Mouse (Mus musculus) embryo, embryonic 11 days (tissue): ENCODE data around the gene Ccdc93.

Source experiments
- DNase-seq: peaks from one replicate; pipeline ENCODE4 v3.0.0-alpha.2; 2015

The Ccdc93 gene

GRCm38 (mm10) chr1:121430938-121431928 lies at the start of gene Ccdc93:
TSS of gene Ccdc93 (plus strand) at chr1:121431049.
- peak; percentile 95 for DNase-seq

- DNase-seq = no peak
These were observed 49.3 kb upstream of the Ccdc93 start for GRCm38 (mm10) chr1:121381562-121381961.

DNA sequence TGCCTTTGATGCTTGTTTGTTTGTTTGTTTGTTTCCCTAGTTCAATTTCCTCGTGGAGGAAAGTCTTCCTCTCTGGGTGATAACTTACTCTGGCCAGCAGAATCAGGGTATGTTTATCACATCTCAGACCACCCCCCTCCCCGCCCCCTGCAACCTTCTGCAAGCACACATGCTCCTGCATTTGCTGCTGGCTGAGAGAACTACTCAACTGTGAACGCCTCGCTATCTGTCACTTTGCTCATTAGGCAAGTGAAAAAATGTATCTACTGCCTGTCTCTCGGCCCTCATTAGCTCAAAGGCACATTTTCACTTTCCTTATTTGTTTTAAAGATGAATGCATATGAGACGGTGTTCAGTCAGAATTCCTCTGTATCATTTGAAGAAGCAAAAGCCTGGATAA lies 42.5 kb upstream of the Ccdc93 start:
- no peak for DNase-seq

DNA sequence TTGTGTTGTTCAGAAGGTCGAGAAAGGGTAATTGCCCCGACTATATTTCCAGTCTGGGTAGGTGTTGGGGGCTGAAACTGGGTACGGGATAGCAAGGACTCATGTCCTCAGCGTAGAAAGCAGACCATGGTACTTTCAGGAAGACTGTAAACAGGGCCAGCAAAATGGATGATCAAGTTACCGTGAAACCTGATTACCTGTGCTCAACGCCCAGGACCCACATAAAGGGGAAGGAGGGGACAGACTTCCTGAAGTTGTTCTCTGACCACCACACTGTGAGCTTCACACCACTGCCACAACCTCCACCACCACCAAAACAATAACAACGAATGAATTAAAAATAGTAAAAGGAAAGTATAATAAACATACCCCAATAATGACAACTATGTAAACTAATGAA lies 42.1 kb upstream of the Ccdc93 start:
- no peak for DNase-seq

DNA sequence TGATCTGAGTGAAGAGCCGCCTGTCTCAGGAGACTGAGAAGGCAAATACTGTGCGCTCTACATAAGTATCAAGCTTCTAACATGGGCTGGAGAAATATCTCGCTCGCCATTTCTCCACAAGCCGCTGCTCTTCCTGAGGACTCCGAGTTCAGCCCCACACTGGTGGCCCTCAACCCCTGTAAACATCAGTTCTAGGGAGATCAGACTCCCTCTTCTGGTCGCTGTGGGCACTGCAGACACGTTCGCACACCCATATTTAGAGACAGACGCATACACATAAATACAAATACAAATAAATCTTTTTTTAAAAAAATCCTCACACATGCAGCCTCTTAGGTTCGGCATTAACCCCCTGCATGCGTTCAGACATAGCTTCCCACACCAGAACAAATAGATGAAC lies 41.3 kb upstream of the Ccdc93 start:
- no peak for DNase-seq

DNA sequence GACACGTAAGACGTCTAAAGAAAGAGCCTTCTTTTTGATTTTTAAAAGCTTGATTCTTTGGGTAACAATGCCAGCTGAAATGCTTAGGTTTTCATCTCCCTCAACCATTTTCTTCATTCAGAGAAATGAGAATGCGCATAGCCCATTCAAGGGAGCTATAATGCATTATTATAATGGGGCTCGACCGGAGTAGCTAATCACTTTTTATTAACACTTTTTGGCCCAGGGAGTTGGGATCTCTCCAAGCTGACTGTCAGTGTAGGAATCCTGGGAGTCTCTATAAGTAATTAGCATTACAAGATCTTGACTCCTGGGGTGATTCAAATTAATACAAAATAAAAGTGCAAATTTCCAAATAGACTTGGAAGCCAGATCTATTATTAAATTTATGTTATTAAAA lies 40.8 kb upstream of the Ccdc93 start:
- DNase-seq = no peak

- no peak for DNase-seq
These were observed 40.4 kb upstream of the Ccdc93 start for GRCm38 (mm10) chr1:121390421-121390820.

GRCm38 (mm10) chr1:121390855-121391254 lies 40.0 kb upstream of the Ccdc93 start:
- no peak for DNase-seq

GRCm38 (mm10) chr1:121393117-121393516 lies 37.7 kb upstream of the Ccdc93 start:
- no peak for DNase-seq

DNA sequence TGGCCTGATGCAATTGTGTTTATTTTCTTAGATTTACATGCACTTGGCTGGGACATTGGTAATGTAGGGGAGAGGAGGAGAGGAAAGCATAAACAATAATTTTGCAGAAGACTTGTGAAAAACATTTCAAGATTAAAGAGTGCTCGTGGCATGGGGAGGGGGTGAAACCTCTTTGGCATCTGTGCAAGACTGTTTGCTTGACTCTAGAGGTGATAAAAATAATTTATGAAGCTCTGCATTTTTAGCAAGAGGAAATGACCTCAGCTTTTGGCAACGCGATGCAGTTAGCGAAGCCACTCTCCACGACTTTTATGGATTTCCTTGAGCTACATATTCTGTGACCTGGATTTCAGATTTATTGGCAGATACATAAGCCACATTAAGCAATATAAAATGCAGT lies 36.1 kb upstream of the Ccdc93 start:
- peak; percentile 26 for DNase-seq

DNA sequence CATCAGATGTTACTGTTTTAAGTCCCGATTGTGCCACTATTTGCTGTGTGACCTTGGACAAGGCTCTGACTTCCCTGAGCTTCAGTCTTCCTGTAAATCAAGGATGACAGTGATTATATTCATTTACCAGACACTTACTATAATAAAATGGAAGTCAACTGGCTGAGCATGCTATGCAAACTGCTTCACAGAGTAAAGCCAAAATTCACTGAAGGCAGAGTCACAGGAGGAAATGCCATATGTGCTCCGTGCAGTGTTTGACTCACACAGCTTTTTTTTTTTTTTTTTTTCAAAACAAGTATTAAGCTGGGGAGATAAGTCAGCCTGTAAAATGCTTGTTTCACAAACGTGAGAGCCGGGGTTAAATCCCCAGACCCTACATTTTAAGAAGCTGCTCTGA lies 34.3 kb upstream of the Ccdc93 start:
- no peak for DNase-seq

DNA sequence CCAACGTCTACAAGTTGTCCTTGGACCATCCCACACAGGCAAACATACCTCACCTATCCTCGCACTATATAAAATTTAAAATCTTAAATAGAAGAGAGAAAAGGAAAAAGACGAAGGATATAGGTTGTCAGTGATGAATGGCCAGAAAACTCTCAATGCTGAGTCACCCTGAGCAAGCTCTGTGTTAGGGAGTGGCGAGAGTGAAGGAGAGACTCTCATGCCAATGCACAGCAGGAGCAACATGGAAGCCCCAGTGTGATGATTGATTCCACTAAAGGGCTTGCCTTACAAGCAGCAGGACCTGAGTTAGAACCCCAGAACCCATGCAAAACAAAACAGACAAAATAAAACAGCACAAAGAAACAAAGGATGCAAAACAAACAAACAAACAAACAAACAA lies 32.6 kb upstream of the Ccdc93 start:
- DNase-seq = no peak

- peak; percentile 22 for DNase-seq
These were observed 31.6 kb upstream of the Ccdc93 start for GRCm38 (mm10) chr1:121398986-121399881.

DNA sequence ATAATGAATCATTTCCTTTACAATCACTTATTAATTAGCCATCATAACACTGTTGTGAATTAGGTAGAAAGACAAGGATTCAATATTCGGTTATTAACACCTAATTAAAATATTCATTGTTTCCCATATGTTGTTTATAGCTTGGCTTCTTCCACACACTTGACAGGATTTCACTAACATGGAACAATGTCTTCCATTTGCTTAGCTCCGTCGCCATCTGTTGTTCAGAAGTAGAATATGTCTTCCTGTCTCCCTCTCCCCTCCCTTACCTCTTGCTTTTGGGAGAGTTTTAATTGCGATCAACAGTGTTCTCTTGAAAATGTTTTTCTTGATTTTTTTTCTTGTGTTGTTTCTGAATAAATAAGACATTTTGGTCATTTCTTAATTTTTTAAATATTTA lies 30.6 kb upstream of the Ccdc93 start:
- DNase-seq = peak; percentile 63

DNA sequence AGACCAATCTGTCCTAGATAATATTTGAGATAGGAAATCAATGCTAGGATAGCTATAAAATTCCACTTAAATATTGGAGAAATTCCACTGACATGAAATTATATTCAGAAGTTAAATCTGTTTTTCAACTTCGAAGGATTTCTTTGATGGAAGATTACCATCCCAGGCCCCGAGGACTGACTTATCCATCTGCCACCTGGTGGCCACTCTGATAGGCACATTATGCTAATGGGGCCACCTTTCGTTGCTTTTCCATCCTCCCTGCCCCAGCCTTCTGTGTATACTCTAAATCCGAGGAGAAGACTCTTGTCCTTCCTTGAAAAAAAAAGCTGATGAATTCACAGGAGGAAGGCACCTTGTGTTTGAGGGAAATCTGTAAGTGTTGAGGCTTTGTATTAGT lies 11.8 kb upstream of the Ccdc93 start:
- peak; percentile 64 for DNase-seq

DNA sequence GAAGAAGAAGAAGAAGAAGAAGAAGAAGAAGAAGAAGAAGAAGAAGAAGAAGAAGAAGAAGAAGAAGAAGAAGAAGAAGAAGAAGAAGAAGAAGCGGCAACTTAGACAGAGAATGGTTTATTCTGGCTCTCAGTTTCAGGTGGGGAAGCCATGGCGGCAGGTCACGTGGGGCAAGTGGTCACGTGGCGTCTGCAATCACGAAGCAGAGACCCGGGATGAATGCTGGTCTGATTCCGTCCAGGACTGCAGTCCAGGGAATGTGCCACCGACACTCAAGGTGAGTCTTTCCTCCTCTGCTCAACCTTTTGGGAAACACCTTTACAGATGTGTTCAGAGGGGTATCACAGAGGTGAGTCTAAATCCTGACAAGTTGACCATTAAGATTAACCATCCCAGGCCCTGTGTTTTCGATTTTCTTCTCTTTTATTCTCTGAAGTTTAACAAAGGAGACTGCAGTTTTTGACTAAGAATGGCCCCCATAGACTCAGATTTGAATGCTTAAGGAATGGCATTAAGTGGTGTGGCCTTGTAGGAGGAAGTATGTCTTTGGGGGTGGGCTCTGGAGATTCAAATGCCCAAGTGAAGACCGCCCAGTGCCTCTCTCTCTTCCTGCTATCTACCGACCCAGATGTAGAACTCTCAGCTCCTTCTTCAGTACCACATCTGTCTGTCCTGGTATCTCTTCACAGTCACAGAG lies 11.1 kb upstream of the Ccdc93 start:
- no peak for DNase-seq

- DNase-seq = peak; percentile 13
These were observed 489 bp upstream of the Ccdc93 start for GRCm38 (mm10) chr1:121430183-121430937.

GRCm38 (mm10) chr1:121435981-121436380 lies 5.1 kb downstream of the Ccdc93 start:
- DNase-seq = no peak

- DNase-seq = peak; percentile 80
These were observed 9.9 kb downstream of the Ccdc93 start for GRCm38 (mm10) chr1:121440535-121441381.

DNA sequence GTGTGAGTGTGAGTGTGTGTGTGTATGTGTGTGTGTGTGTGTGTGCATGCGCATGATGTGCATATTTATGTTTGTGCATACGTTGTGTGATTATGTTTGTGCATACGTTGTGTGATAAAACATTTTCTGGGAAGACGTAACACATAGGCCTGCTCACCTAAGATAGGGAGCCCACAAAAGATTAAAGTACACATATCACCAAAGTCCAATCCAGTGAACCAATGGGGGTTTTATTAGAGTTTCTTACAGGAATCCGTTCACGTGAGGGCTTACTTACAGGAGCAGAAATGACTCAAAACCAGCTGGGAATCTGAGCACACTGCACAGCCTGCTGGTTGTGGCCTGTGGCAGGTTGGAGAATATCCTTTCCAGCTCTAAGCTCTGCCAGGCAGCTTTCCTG lies 13.3 kb downstream of the Ccdc93 start:
- no peak for DNase-seq

DNA sequence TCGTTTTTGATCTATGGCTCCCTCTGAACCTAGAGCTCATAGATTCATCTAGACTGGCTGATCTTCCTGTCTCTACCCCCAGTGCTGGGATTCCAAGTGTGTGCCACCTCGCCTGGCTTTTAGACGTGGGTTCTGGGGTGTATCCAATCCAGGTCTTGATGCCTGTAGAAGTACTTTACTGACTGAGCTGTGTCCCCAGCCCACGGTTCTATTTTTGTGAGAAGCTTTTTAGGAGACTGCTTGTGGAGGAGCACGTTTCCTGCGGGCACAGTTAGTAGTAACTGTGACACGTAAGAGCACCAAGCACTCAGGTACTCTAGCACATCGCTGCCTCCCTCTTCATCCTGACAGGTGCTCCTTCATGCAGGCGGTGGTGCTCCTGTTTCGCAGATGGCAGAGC lies 16.4 kb downstream of the Ccdc93 start:
- DNase-seq = no peak
